Mouse (Mus musculus): ENCODE measurements around the gene Zbtb6. TPM values are rescaled to one million over a fixed set of nuclear protein-coding genes. Genes with fewer than 3 reads are reported as not detected.

Gene Zbtb6
- polyA plus RNA-seq, 1 experiment from 2014 or later = 4.0 TPM

GRCm38 (mm10) chr2:37466266-37466665 lies 23.3 kb upstream of the Zbtb6 start:
- Histone ChIP-seq H3K36me3 (ENCODE audit: insufficient read depth) (peaks cover 8% of the 10 kb centered on the region; the same call in 1 of the 2 replicates), H3K4me1 (ENCODE audit: insufficient read depth) (no peaks in the 10 kb centered on the region), H3K9me3 (ENCODE audit: low read depth, low read length) (no peaks in the 10 kb centered on the region), H3K27me3 (ENCODE audit: insufficient read depth, low read length) (no peaks in the 10 kb centered on the region), H3K4me2 (no peak overlapping the region), H3K9ac (no peak overlapping the region), H3K4me3 (ENCODE audit: low read depth, low read length) (no peak overlapping the region), H3K27ac (ENCODE audit: low read depth) (no peak overlapping the region)
- ATAC-seq (ENCODE audit: insufficient read depth) = no peak
- no peak for DNase-seq
- no peak for TF ChIP-seq CTCF (IDR thresholded peaks at IDR 0.05; ENCODE audit: low read depth)
- 95% methylated on average over 4 of the region's 4 CpGs for WGBS

- H3K4me1 ChIP-seq (ENCODE audit: insufficient read depth) = no peaks in the 10 kb centered on the region
- H3K27me3 ChIP-seq (ENCODE audit: insufficient read depth, low read length) = no peaks in the 10 kb centered on the region
- no peak overlapping the region for H3K27ac ChIP-seq (ENCODE audit: low read depth)
- 0 out of 2 replicates have a peak, but pooled peaks have one; percentile 23 for TF ChIP-seq CTCF (IDR thresholded peaks at IDR 0.05; ENCODE audit: low read depth)
- no peak overlapping the region for H3K4me3 ChIP-seq (ENCODE audit: low read depth, low read length)
- H3K4me2 ChIP-seq = no peak overlapping the region
- 96% methylated on average over 4 of the region's 4 CpGs for WGBS
- no peaks in the 10 kb centered on the region for H3K9me3 ChIP-seq (ENCODE audit: low read depth, low read length)
- H3K9ac ChIP-seq = no peak overlapping the region
- no peak for DNase-seq
- no peak for ATAC-seq (ENCODE audit: insufficient read depth)
- no peaks in the 10 kb centered on the region for H3K36me3 ChIP-seq (ENCODE audit: insufficient read depth)
These were observed 17.7 kb upstream of the Zbtb6 start for GRCm38 (mm10) chr2:37460707-37461106.

- no peaks in the 10 kb centered on the region for H3K36me3 ChIP-seq (ENCODE audit: insufficient read depth)
- 0 out of 2 replicates have a peak, but pooled peaks cover 5% of the 10 kb centered on the region for H3K4me1 ChIP-seq (ENCODE audit: insufficient read depth)
- no peak for TF ChIP-seq CTCF (IDR thresholded peaks at IDR 0.05; ENCODE audit: low read depth)
- peak overlapping the region; percentile 91 for H3K4me3 ChIP-seq (ENCODE audit: low read depth, low read length)
- DNase-seq (peak; percentile 56), ATAC-seq (ENCODE audit: insufficient read depth) (peak; percentile 93)
- H3K4me2 ChIP-seq = peak overlapping the region; percentile 72
- H3K9ac ChIP-seq = peak overlapping the region; percentile 90
- 1% methylated on average over 21 of the region's 24 CpGs for WGBS
- no peaks in the 10 kb centered on the region for H3K27me3 ChIP-seq (ENCODE audit: insufficient read depth, low read length)
- H3K9me3 ChIP-seq (ENCODE audit: low read depth, low read length) = no peaks in the 10 kb centered on the region
- H3K27ac ChIP-seq (ENCODE audit: low read depth) = peak overlapping the region; percentile 89
These were observed 9.4 kb upstream of the Zbtb6 start for GRCm38 (mm10) chr2:37452376-37452760.

GRCm38 (mm10) chr2:37451667-37452375 lies 8.8 kb upstream of the Zbtb6 start:
- TF ChIP-seq CTCF (IDR thresholded peaks at IDR 0.05; ENCODE audit: low read depth) = no peak
- no peaks in the 10 kb centered on the region for H3K36me3 ChIP-seq (ENCODE audit: insufficient read depth)
- H3K9ac ChIP-seq = peak overlapping the region; percentile 90
- peak overlapping the region; percentile 72 for H3K4me2 ChIP-seq
- peak overlapping the region; percentile 91 for H3K4me3 ChIP-seq (ENCODE audit: low read depth, low read length)
- peak overlapping the region; percentile 89 for H3K27ac ChIP-seq (ENCODE audit: low read depth)
- H3K27me3 ChIP-seq (ENCODE audit: insufficient read depth, low read length) = no peaks in the 10 kb centered on the region
- no peaks in the 10 kb centered on the region for H3K9me3 ChIP-seq (ENCODE audit: low read depth, low read length)
- WGBS = 8% methylated on average over 40 of the region's 44 CpGs
- peak; percentile 99 for ATAC-seq (ENCODE audit: insufficient read depth)
- 0 out of 2 replicates have a peak, but pooled peaks cover 5% of the 10 kb centered on the region for H3K4me1 ChIP-seq (ENCODE audit: insufficient read depth)
- peak; percentile 96 for DNase-seq

GRCm38 (mm10) chr2:37431609-37432008 lies 11.4 kb downstream of the Zbtb6 start:
- Histone ChIP-seq H3K4me2 (peak overlapping the region; percentile 69), H3K4me1 (ENCODE audit: insufficient read depth) (peaks cover 5% of the 10 kb centered on the region; the same call in 1 of the 2 replicates), H3K9ac (peak overlapping the region; percentile 74), H3K4me3 (ENCODE audit: low read depth, low read length) (peak overlapping the region; percentile 71), H3K27me3 (ENCODE audit: insufficient read depth, low read length) (no peaks in the 10 kb centered on the region), H3K36me3 (ENCODE audit: insufficient read depth) (peaks cover 24% of the 10 kb centered on the region), H3K9me3 (ENCODE audit: low read depth, low read length) (no peaks in the 10 kb centered on the region), H3K27ac (ENCODE audit: low read depth) (0 out of 2 replicates have a peak overlapping the region, but pooled peaks have one; percentile 55)
- ATAC-seq (ENCODE audit: insufficient read depth) = 0 out of 2 replicates have a peak, but pooled peaks have one; percentile 9
- 31% methylated on average over 7 of the region's 7 CpGs for WGBS
- DNase-seq = peak; percentile 28
- TF ChIP-seq CTCF (IDR thresholded peaks at IDR 0.05; ENCODE audit: low read depth) = no peak

- DNase-seq (peak; percentile 94), ATAC-seq (ENCODE audit: insufficient read depth) (peak; percentile 96)
- peak overlapping the region; percentile 74 for H3K9ac ChIP-seq
- H3K27me3 ChIP-seq (ENCODE audit: insufficient read depth, low read length) = no peaks in the 10 kb centered on the region
- peak overlapping the region; percentile 69 for H3K4me2 ChIP-seq
- TF ChIP-seq CTCF (IDR thresholded peaks at IDR 0.05; ENCODE audit: low read depth) = no peak
- H3K4me1 ChIP-seq (ENCODE audit: insufficient read depth) = peaks cover 5% of the 10 kb centered on the region; the same call in 1 of the 2 replicates
- H3K4me3 ChIP-seq (ENCODE audit: low read depth, low read length) = peak overlapping the region; percentile 71
- H3K9me3 ChIP-seq (ENCODE audit: low read depth, low read length) = no peaks in the 10 kb centered on the region
- H3K27ac ChIP-seq (ENCODE audit: low read depth) = peak overlapping the region; percentile 94
- peaks cover 19% of the 10 kb centered on the region for H3K36me3 ChIP-seq (ENCODE audit: insufficient read depth)
- under 1% methylated on average over 38 of the region's 38 CpGs for WGBS
These were observed 12.1 kb downstream of the Zbtb6 start for GRCm38 (mm10) chr2:37430593-37431464.

- H3K27ac ChIP-seq (ENCODE audit: low read depth) = no peak overlapping the region
- peaks cover 3% of the 10 kb centered on the region for H3K36me3 ChIP-seq (ENCODE audit: insufficient read depth)
- WGBS = 61% methylated on average over 3 of the region's 3 CpGs
- ATAC-seq (ENCODE audit: insufficient read depth) (no peak), DNase-seq (no peak)
- TF ChIP-seq CTCF (IDR thresholded peaks at IDR 0.05; ENCODE audit: low read depth) = no peak
- H3K27me3 ChIP-seq (ENCODE audit: insufficient read depth, low read length) = no peaks in the 10 kb centered on the region
- H3K4me1 ChIP-seq (ENCODE audit: insufficient read depth) = no peaks in the 10 kb centered on the region
- H3K4me2 ChIP-seq = no peak overlapping the region
- H3K4me3 ChIP-seq (ENCODE audit: low read depth, low read length) = no peak overlapping the region
- no peaks in the 10 kb centered on the region for H3K9me3 ChIP-seq (ENCODE audit: low read depth, low read length)
- no peak overlapping the region for H3K9ac ChIP-seq
These were observed 19.3 kb downstream of the Zbtb6 start for GRCm38 (mm10) chr2:37423671-37424070.
